Mouse (Mus musculus): ENCODE results near the gene Itpr2.

Gene Itpr2

GRCm38 (mm10) chr6:146509891-146510290 is 7.9 kb upstream of the Itpr2 start:
- DNase-seq (ENCODE audit: low read depth, low spot score): no peak

GRCm38 (mm10) chr6:146504459-146504858 is 2.4 kb upstream of the Itpr2 start:
- no peak for DNase-seq (ENCODE audit: low read depth, low spot score)

- DNase-seq (ENCODE audit: low read depth, low spot score): no peak
Observed at GRCm38 (mm10) chr6:146502856-146503255, 833 bp upstream of the Itpr2 start.

GRCm38 (mm10) chr6:146501316-146501865 is 632 bp downstream of the Itpr2 start:
- no peak for DNase-seq (ENCODE audit: low read depth, low spot score)

- DNase-seq (ENCODE audit: low read depth, low spot score): no peak
Observed at GRCm38 (mm10) chr6:146500771-146501170, 1.3 kb downstream of the Itpr2 start.

GRCm38 (mm10) chr6:146500206-146500605 is 1.8 kb downstream of the Itpr2 start:
- DNase-seq (ENCODE audit: low read depth, low spot score): no peak

GRCm38 (mm10) chr6:146499566-146499965 is 2.5 kb downstream of the Itpr2 start:
- DNase-seq (ENCODE audit: low read depth, low spot score): no peak

- DNase-seq (ENCODE audit: low read depth, low spot score): no peak
Observed at GRCm38 (mm10) chr6:146498416-146498815, 3.6 kb downstream of the Itpr2 start.

- no peak for DNase-seq (ENCODE audit: low read depth, low spot score)
Observed at GRCm38 (mm10) chr6:146497866-146498265, 4.2 kb downstream of the Itpr2 start.

GRCm38 (mm10) chr6:146497435-146497834 is 4.6 kb downstream of the Itpr2 start:
- DNase-seq (ENCODE audit: low read depth, low spot score): no peak

- no peak for DNase-seq (ENCODE audit: low read depth, low spot score)
Observed at GRCm38 (mm10) chr6:146491680-146492079, 10.3 kb downstream of the Itpr2 start.

GRCm38 (mm10) chr6:146490416-146490960 is 11.5 kb downstream of the Itpr2 start:
- no peak for DNase-seq (ENCODE audit: low read depth, low spot score)

GRCm38 (mm10) chr6:146489841-146490240 is 12.2 kb downstream of the Itpr2 start:
- DNase-seq (ENCODE audit: low read depth, low spot score): no peak

GRCm38 (mm10) chr6:146488749-146489148 is 13.3 kb downstream of the Itpr2 start:
- no peak for DNase-seq (ENCODE audit: low read depth, low spot score)

- no peak for DNase-seq (ENCODE audit: low read depth, low spot score)
Observed at GRCm38 (mm10) chr6:146487079-146487478, 14.9 kb downstream of the Itpr2 start.

GRCm38 (mm10) chr6:146486073-146486472 is 15.9 kb downstream of the Itpr2 start:
- no peak for DNase-seq (ENCODE audit: low read depth, low spot score)

GRCm38 (mm10) chr6:146481441-146481840 is 20.6 kb downstream of the Itpr2 start:
- no peak for DNase-seq (ENCODE audit: low read depth, low spot score)

- no peak for DNase-seq (ENCODE audit: low read depth, low spot score)
Observed at GRCm38 (mm10) chr6:146480925-146481324, 21.1 kb downstream of the Itpr2 start.

GRCm38 (mm10) chr6:146478888-146479683 is 22.9 kb downstream of the Itpr2 start:
- DNase-seq (ENCODE audit: low read depth, low spot score): no peak

- DNase-seq (ENCODE audit: low read depth, low spot score): no peak
Observed at GRCm38 (mm10) chr6:146476865-146477264, 25.2 kb downstream of the Itpr2 start.

GRCm38 (mm10) chr6:146474166-146474565 is 27.9 kb downstream of the Itpr2 start:
- no peak for DNase-seq (ENCODE audit: low read depth, low spot score)

- DNase-seq (ENCODE audit: low read depth, low spot score): no peak
Observed at GRCm38 (mm10) chr6:146473216-146473955, 28.6 kb downstream of the Itpr2 start.

Data from telencephalon, adult 2 months (tissue).